17 mouse cellular contexts compared by ENCODE assay signal in the genomic region with DNA sequence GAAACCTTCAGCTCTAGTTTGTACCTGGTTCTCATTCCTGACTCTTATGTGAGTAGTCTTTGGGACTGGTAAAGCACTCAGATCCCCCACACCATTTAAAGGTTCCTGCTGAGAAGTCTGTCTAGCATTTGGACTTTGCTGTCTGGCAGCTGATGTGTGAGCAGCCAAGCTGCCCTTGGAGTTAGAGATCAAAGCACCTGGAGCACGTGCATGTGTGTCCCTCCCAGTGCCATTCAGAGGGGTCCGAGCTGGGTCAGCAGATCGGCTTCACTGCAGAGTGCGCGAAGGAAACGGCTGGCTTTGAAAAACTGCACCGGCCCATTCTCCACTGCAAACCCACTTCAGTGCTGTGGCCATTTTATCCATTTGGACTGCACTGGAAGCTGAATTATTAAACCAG. TPM values are rescaled to one million over a fixed set of nuclear protein-coding genes. Genes with fewer than 3 reads are reported as not detected.
DNase-seq lines count a peak whose midpoint lies in the region; TF ChIP-seq lines count a peak whose summit lies in the region.
"Had no signal": no experiment of that assay in that cellular context is flagged by ENCODE, and none has a peak within 500 bp of the region (broad histone marks: within the 10 kb centered on the region; RNA-seq: fewer than 3 reads in every experiment).

No protein-coding gene starts in this region.

- H3K9me3 ChIP-seq in midbrain, embryonic 10.5 days (replicated peaks), result no peaks in the 10 kb centered on the region
- H3K9me3 ChIP-seq: embryonic facial prominence, embryonic 10.5 days; G1E; heart, embryonic 13.5 days; limb, embryonic 12.5 days had no signal

- peaks cover 22% of the 10 kb centered on the region for H3K36me3 ChIP-seq in liver, adult 2 months (ENCODE audit: control insufficient read depth, insufficient read depth, low read length)
- peaks cover 86% of the 10 kb centered on the region for H3K36me3 ChIP-seq in midbrain, embryonic 10.5 days

- WGBS in liver, adult 2 months, result 40% methylated on average over 7 of the region's 7 CpGs
- 95% methylated on average over 7 of the region's 7 CpGs for WGBS in midbrain, embryonic 10.5 days

- DNase-seq in adrenal gland, postnatal 14 days, result peak; percentile 33
- no peak for DNase-seq in adrenal gland, adult 2 months
- peak; percentile 78 for DNase-seq in liver, adult 2 months (ENCODE audit: extremely low read depth, low read depth, low spot score)
- DNase-seq in liver, result no peak
- DNase-seq in kidney, postnatal 14 days, result peak; percentile 67
- no peak for DNase-seq in left cerebral cortex, postnatal 36 days (ENCODE audit: low spot score in 2 of 2)
- no peak for DNase-seq in spleen, postnatal 36 days (ENCODE audit: low spot score in 2 of 2)
- DNase-seq in midbrain, embryonic 10.5 days (ENCODE audit: low spot score), result no peak
- DNase-seq: cerebellum, adult 18-20 months; heart, postnatal 4 days; midbrain, embryonic 14.5 days; thymus, adult 2 months had no signal

- intact Hi-C loops in left cerebral cortex, postnatal 36 days (cut with DNase I), result loop anchor here (5.0 kb wide), 1 partner anchor 58 kb away; a partner anchor contains a TSS

- H3K4me3 ChIP-seq in liver, adult 2 months (ENCODE audit: insufficient read depth, low read depth, low read length), result no peak overlapping the region
- H3K4me3 ChIP-seq in midbrain, embryonic 10.5 days, result no peak overlapping the region
- H3K4me3 ChIP-seq: embryonic facial prominence, embryonic 10.5 days; heart, embryonic 13.5 days; left cerebral cortex, adult 2 months; limb, embryonic 12.5 days had no signal

- no peak overlapping the region for H3K9ac ChIP-seq in liver, adult 2 months (ENCODE audit: low read depth, low read length)
- H3K9ac ChIP-seq: heart, embryonic 13.5 days; limb, embryonic 12.5 days had no signal

- peaks cover 33% of the 10 kb centered on the region for H3K4me1 ChIP-seq in liver, adult 2 months (ENCODE audit: control insufficient read depth, insufficient read depth, low read length)
- no peaks in the 10 kb centered on the region for H3K4me1 ChIP-seq in midbrain, embryonic 10.5 days
- H3K4me1 ChIP-seq: embryonic facial prominence, embryonic 10.5 days; heart, embryonic 13.5 days; limb, embryonic 12.5 days had no signal

- no peaks in the 10 kb centered on the region for H3K27me3 ChIP-seq in liver, adult 2 months (ENCODE audit: control insufficient read depth, insufficient read depth, low read length)
- no peaks in the 10 kb centered on the region for H3K27me3 ChIP-seq in midbrain, embryonic 10.5 days (ENCODE audit: low read depth, poor library complexity, severe bottlenecking)
- H3K27me3 ChIP-seq: heart, embryonic 13.5 days; limb, embryonic 12.5 days had no signal

- no peak for TF ChIP-seq CTCF in liver, adult 2 months (IDR thresholded peaks at IDR 0.05; ENCODE audit: low read depth, low read length)

- TF ChIP-seq POLR2A in liver, adult 2 months (IDR thresholded peaks at IDR 0.05; ENCODE audit: extremely low read depth, insufficient read depth, low read length), result no peak

- peaks cover 2% of the 10 kb centered on the region; the same call in 1 of the 2 replicates for H3K79me2 ChIP-seq in liver, adult 2 months (ENCODE audit: control insufficient read depth, insufficient read depth, low read length)

- H3K27ac ChIP-seq in liver, adult 2 months (replicated peaks; ENCODE audit: insufficient read depth, low read depth, low read length), result 0 out of 2 replicates have a peak overlapping the region, but pooled peaks have one; percentile 30
- H3K27ac ChIP-seq in midbrain, embryonic 10.5 days (replicated peaks), result no peak overlapping the region
- H3K27ac ChIP-seq: embryonic facial prominence, embryonic 10.5 days; heart, embryonic 13.5 days; left cerebral cortex, adult 2 months; limb, embryonic 12.5 days had no signal

RNA-seq across cellular contexts. Expression of a gene that starts 58.9 kb away (rescaled TPM):
- total RNA-seq in adrenal gland, postnatal 14 days (2021), result 73.2 and 74.4 TPM in 2 replicates
- total RNA-seq in adrenal gland, adult 2 months (2021), result 10 to 100 TPM; 41.1 to 79.6 TPM
- 42.2 and 70.3 TPM in 2 replicates for polyA plus RNA-seq in adrenal gland, adult 2 months (2012; rRNA removed)
- 27.8 and 32.5 TPM in 2 replicates for total RNA-seq in liver, adult 2 months (2014; rRNA removed)
- polyA plus RNA-seq in liver, adult 2 months (2012; rRNA removed), result 19.3 and 25.2 TPM in 2 replicates
- 10 to 100 TPM; 37.5 to 43.2 TPM for total RNA-seq in left cerebral cortex, postnatal 36 days (2021)
- polyA plus RNA-seq in midbrain, embryonic 10.5 days (2016; fragmentation: Nextera tagmentation; extraction: Ambion mirVana), result 22.4 and 24.2 TPM in 2 replicates

Comparison
In these comparisons a context has a peak if more than half of its experiments do, and no peak if none do; other contexts are left out.
1. DNase-seq: peak in adrenal gland, postnatal 14 days (single experiment), liver, adult 2 months (single experiment) and kidney, postnatal 14 days (single experiment); none in adrenal gland, adult 2 months (single experiment), liver (single experiment), left cerebral cortex, postnatal 36 days (0 of 2), spleen, postnatal 36 days (0 of 2) and midbrain, embryonic 10.5 days (single experiment).